Mouse (Mus musculus): ENCODE measurements around the gene Lefty2. TPM values are rescaled to one million over a fixed set of nuclear protein-coding genes. Genes with fewer than 3 reads are reported as not detected.
"Not testable (repeated sequence)": the region's sequence is repeated elsewhere in the genome, so short reads cannot be mapped to it uniquely, and the experiment has no call there.

Lefty2 gene
- polyA plus RNA-seq, 1 experiment from 2014 or later = 0.26 TPM

DNA sequence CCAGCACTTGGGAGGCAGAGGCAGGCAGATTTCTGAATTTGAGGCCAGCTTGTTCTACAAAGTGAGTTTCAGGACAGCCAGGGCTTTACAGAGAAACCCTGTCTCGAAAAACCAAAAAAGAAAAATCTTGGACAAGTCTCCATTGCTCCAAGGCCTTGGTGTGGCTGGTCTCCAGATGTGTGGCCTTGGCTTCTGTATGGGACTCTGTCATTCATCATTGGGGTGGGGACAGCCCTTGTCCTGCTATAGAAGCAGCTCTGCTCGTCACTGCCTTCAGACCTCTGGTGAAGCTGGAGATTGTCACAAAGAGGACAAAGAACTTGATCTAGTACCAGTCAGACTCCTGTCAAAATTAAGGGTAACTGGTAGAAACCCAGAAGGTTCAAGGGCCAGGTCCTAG lies 18.3 kb upstream of the Lefty2 start:
- no peaks in the 10 kb centered on the region for H3K36me3 ChIP-seq
- no peaks in the 10 kb centered on the region for H3K4me1 ChIP-seq (replicated peaks)
- H3K9ac ChIP-seq = no peak overlapping the region
- no peak overlapping the region for H3K4me2 ChIP-seq
- H3K27me3 ChIP-seq = no peaks in the 10 kb centered on the region
- no peak for ATAC-seq (ENCODE audit: low FRiP score)
- WGBS = 80% methylated on average over 2 of the region's 2 CpGs
- H3K4me3 ChIP-seq = no peak overlapping the region
- H3K9me3 ChIP-seq = no peaks in the 10 kb centered on the region
- no peak overlapping the region for H3K27ac ChIP-seq

DNA sequence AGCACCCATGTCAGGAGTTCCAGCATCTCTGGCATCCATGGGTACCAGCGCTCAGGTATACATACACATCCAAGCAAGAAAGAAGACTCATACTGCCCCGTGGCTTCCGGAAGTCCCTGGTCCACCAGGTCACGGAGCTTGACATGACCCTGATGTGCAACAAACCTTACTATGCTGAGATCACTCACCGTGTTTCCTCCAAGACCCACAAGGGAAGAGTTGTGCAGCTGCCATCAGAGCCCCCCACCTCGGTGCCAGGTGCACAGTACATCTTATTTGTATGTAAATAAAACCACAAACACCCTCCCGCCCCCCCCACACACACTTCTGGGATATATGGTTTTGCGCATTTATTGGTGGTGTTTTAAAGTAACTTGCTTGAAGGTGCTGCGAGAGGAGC lies 17.8 kb upstream of the Lefty2 start:
- H3K4me1 ChIP-seq (replicated peaks) = no peaks in the 10 kb centered on the region
- no peaks in the 10 kb centered on the region for H3K9me3 ChIP-seq
- no peak overlapping the region for H3K27ac ChIP-seq
- H3K4me2 ChIP-seq = no peak overlapping the region
- no peaks in the 10 kb centered on the region for H3K27me3 ChIP-seq
- WGBS = 94% methylated on average over 9 of the region's 9 CpGs
- H3K36me3 ChIP-seq = no peaks in the 10 kb centered on the region
- no peak overlapping the region for H3K9ac ChIP-seq
- H3K4me3 ChIP-seq = no peak overlapping the region
- no peak for ATAC-seq (ENCODE audit: low FRiP score)

DNA sequence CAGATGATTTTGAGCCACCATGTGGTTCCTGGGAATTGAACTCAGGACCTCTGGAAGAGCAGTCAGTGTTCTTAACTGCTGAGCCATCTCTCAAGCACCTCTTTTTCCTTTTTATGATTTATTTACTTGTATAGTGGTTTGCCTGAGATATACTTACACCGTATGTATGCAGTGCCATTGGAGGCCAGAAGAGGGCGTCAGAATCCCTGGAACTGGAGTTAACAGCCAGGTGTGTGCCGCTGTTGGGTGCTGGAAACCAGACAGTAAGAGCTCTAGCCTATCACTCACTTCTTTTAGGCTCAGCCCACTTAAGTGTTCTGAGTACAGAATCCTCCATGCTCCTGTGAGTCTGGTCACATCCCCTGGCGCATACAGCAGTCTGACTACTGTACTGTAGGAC lies 15.4 kb upstream of the Lefty2 start:
- no peak for ATAC-seq (ENCODE audit: low FRiP score)
- no peak overlapping the region for H3K4me2 ChIP-seq
- no peaks in the 10 kb centered on the region for H3K27me3 ChIP-seq
- H3K4me1 ChIP-seq (replicated peaks) = no peaks in the 10 kb centered on the region
- H3K4me3 ChIP-seq = no peak overlapping the region
- H3K9ac ChIP-seq = no peak overlapping the region
- no peaks in the 10 kb centered on the region for H3K9me3 ChIP-seq
- no peak overlapping the region for H3K27ac ChIP-seq
- no peaks in the 10 kb centered on the region for H3K36me3 ChIP-seq
- WGBS = 80% methylated on average over 4 of the region's 4 CpGs

GRCm38 (mm10) chr1:180881768-180882167 lies 11.1 kb upstream of the Lefty2 start:
- no peaks in the 10 kb centered on the region for H3K9me3 ChIP-seq

GRCm38 (mm10) chr1:180883731-180884130 lies 9.2 kb upstream of the Lefty2 start:
- Histone ChIP-seq H3K9me3 (no peaks in the 10 kb centered on the region), H3K27ac (no peak overlapping the region; the same call in 1 of the 2 replicates), H3K9ac (no peak overlapping the region), H3K4me3 (no peak overlapping the region), H3K27me3 (0 out of 2 replicates have a peak, but pooled peaks cover 4% of the 10 kb centered on the region), H3K4me2 (no peak overlapping the region), H3K36me3 (no peaks in the 10 kb centered on the region), H3K4me1 (replicated peaks) (peaks cover 16% of the 10 kb centered on the region)
- 39% methylated on average over 7 of the region's 7 CpGs for WGBS
- ATAC-seq (ENCODE audit: low FRiP score) = no peak

More at GRCm38 (mm10) chr1:180881768-180882167, 11.1 kb upstream of the Lefty2 start:
- Histone ChIP-seq H3K4me3 (no peak overlapping the region), H3K27ac (no peak overlapping the region), H3K4me1 (replicated peaks) (peaks cover 9% of the 10 kb centered on the region), H3K27me3 (no peaks in the 10 kb centered on the region), H3K4me2 (no peak overlapping the region), H3K36me3 (no peaks in the 10 kb centered on the region), H3K9ac (no peak overlapping the region)
- 77% methylated on average over 3 of the region's 3 CpGs for WGBS
- ATAC-seq (ENCODE audit: low FRiP score) = no peak

- peaks cover 20% of the 10 kb centered on the region for H3K4me1 ChIP-seq (replicated peaks)
- no peak overlapping the region for H3K9ac ChIP-seq
- H3K27me3 ChIP-seq = 0 out of 2 replicates have a peak, but pooled peaks cover 4% of the 10 kb centered on the region
- H3K9me3 ChIP-seq = no peaks in the 10 kb centered on the region
- H3K36me3 ChIP-seq = no peaks in the 10 kb centered on the region
- no peak overlapping the region for H3K27ac ChIP-seq
- no peak overlapping the region for H3K4me3 ChIP-seq
- 83% methylated on average over 9 of the region's 9 CpGs for WGBS
- H3K4me2 ChIP-seq = no peak overlapping the region
- no peak for ATAC-seq (ENCODE audit: low FRiP score)
These were observed 8.4 kb upstream of the Lefty2 start for GRCm38 (mm10) chr1:180884484-180884883.

- Histone ChIP-seq H3K36me3 (no peaks in the 10 kb centered on the region), H3K27me3 (peaks cover 20% of the 10 kb centered on the region), H3K4me1 (replicated peaks) (peaks cover 20% of the 10 kb centered on the region), H3K9me3 (no peaks in the 10 kb centered on the region), H3K9ac (peak overlapping the region; percentile 29; the same call in 1 of the 2 replicates), H3K4me3 (no peak overlapping the region), H3K4me2 (0 out of 2 replicates have a peak overlapping the region, but pooled peaks have one; percentile 19), H3K27ac (no peak overlapping the region)
- no peak for ATAC-seq (ENCODE audit: low FRiP score)
- 6% methylated on average over 13 of the region's 13 CpGs for WGBS
These were observed 4.3 kb upstream of the Lefty2 start for GRCm38 (mm10) chr1:180888556-180889042.

DNA sequence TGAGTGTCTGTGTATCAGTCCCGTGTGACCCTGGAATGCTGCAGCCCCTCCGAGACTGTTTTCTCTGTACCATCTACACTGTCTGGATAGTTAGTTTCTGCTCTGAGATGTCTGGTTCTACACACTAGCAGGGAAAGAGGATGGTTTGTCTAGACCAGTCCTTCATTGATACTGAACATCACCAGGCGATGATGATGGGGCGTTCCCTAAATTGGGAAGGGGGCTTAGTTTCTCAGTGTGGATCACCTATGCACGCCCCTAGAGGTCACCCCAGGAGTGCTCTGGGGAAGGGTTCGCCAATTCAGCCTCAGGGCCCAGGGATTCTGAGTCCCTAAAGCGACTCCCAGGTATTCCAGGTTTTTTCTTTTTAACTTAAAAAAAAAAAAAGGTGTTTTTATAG lies 3.7 kb upstream of the Lefty2 start:
- no peak for ATAC-seq (ENCODE audit: low FRiP score)
- Histone ChIP-seq H3K9me3 (no peaks in the 10 kb centered on the region), H3K4me1 (replicated peaks) (peaks cover 16% of the 10 kb centered on the region), H3K36me3 (no peaks in the 10 kb centered on the region), H3K4me2 (0 out of 2 replicates have a peak overlapping the region, but pooled peaks have one; percentile 19), H3K27ac (no peak overlapping the region), H3K27me3 (peaks cover 26% of the 10 kb centered on the region), H3K9ac (0 out of 2 replicates have a peak overlapping the region, but pooled peaks have one; percentile 29), H3K4me3 (no peak overlapping the region)
- WGBS = 34% methylated on average over 7 of the region's 7 CpGs

GRCm38 (mm10) chr1:180889841-180890240 lies 3.1 kb upstream of the Lefty2 start:
- no peak overlapping the region for H3K4me2 ChIP-seq
- H3K27me3 ChIP-seq = peaks cover 33% of the 10 kb centered on the region
- H3K36me3 ChIP-seq = no peaks in the 10 kb centered on the region
- no peak overlapping the region for H3K9ac ChIP-seq
- no peak for ATAC-seq (ENCODE audit: low FRiP score)
- WGBS = 51% methylated on average over 6 of the region's 6 CpGs
- peaks cover 20% of the 10 kb centered on the region for H3K4me1 ChIP-seq (replicated peaks)
- H3K27ac ChIP-seq = no peak overlapping the region
- no peak overlapping the region for H3K4me3 ChIP-seq
- H3K9me3 ChIP-seq = no peaks in the 10 kb centered on the region

DNA sequence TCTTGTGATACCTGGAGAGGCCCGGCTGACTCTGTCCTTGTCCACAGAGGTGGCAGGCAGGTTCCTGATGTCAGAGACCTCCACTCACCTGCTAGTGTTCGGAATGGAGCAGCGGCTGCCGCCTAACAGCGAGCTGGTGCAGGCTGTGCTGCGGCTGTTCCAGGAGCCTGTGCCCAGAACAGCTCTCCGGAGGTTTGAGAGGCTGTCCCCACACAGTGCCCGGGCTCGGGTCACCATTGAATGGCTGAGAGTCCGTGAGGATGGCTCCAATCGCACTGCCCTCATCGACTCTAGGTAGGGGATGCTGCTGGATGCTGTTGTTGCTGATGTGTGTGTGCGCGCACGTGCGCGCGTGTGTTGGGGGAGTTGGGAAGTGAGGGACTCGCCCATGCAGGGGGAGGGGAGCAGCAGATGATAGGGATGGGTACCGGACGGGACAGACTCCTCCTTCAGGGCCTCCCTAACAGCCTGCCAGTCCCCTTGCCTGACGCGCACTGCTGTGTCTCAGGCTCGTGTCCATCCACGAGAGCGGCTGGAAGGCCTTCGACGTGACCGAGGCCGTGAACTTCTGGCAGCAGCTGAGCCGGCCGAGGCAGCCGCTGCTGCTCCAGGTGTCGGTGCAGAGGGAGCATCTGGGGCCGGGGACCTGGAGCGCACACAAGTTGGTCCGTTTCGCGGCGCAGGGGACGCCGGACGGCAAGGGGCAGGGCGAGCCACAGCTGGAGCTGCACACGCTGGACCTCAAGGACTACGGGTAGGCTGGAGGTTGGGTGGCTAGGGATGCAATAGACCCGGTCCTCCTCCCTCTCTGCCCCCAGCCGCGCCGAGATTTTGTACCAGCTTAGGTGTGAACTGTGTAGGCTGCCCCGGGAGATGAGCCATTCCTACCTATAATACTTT lies 1.4 kb downstream of the Lefty2 start:
- H3K4me3 ChIP-seq = peak overlapping the region; percentile 27
- H3K36me3 ChIP-seq; H3K27ac ChIP-seq; H3K9me3 ChIP-seq; H3K4me1 ChIP-seq (replicated peaks): not testable (repeated sequence)
- WGBS = 4% methylated on average over 50 of the region's 51 CpGs
- peak overlapping the region; percentile 13; the same call in 1 of the 2 replicates for H3K9ac ChIP-seq
- 0 out of 2 replicates have a peak, but pooled peaks have one; percentile 46 for ATAC-seq (ENCODE audit: low FRiP score)
- peaks cover 39% of the 10 kb centered on the region for H3K27me3 ChIP-seq
- H3K4me2 ChIP-seq = peak overlapping the region; percentile 46

DNA sequence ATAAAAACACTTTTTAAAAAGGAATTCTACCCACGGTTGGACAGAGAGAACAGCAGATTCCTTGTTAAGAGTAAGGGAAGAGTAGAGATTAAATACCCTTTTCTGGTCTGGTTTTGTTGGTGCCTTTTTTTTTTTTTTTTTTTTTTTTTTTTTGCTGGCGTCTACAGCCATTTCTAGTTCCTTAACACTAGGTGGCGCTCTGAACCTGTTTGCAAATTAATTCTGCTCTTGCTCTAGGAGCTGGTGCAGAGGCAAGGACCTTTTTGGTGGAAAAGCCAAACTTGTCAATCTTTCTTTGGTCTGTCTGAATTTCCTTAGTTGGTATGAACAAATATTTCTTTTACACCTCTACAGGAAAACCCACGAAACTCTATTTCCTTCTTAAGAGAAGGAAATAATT lies 8.2 kb downstream of the Lefty2 start:
- no peak for ATAC-seq (ENCODE audit: low FRiP score)
- under 1% methylated on average over 4 of the region's 4 CpGs for whole genome bisulfite sequencing

GRCm38 (mm10) chr1:180902915-180903314 lies 10.0 kb downstream of the Lefty2 start:
- no peak overlapping the region for H3K9ac ChIP-seq
- peaks cover 25% of the 10 kb centered on the region for H3K4me1 ChIP-seq (replicated peaks)
- no peak overlapping the region for H3K4me3 ChIP-seq
- ATAC-seq (ENCODE audit: low FRiP score) = no peak
- peaks cover 22% of the 10 kb centered on the region for H3K36me3 ChIP-seq
- 41% methylated on average over 5 of the region's 5 CpGs for WGBS
- no peak overlapping the region for H3K27ac ChIP-seq
- no peaks in the 10 kb centered on the region for H3K27me3 ChIP-seq
- H3K4me2 ChIP-seq = no peak overlapping the region
- H3K9me3 ChIP-seq = no peaks in the 10 kb centered on the region

More for the DNA sequence above, 8.2 kb downstream of the Lefty2 start:
- peaks cover 19% of the 10 kb centered on the region for H3K4me1 ChIP-seq (replicated peaks)
- 0 out of 2 replicates have a peak overlapping the region, but pooled peaks have one; percentile 36 for H3K9ac ChIP-seq
- H3K4me2 ChIP-seq = no peak overlapping the region
- H3K9me3 ChIP-seq = no peaks in the 10 kb centered on the region
- H3K36me3 ChIP-seq = peaks cover 4% of the 10 kb centered on the region
- no peaks in the 10 kb centered on the region for H3K27me3 ChIP-seq
- H3K27ac ChIP-seq = no peak overlapping the region
- H3K4me3 ChIP-seq = no peak overlapping the region
